ENCODE assay signal across 9 mouse cellular contexts in genomic region chr5:120710161-120710825, GRCm38 (mm10). TPM values are rescaled to one million over a fixed set of nuclear protein-coding genes. Genes with fewer than 3 reads are reported as not detected.
DNase-seq lines count a peak whose midpoint lies in the region; ATAC-seq and TF ChIP-seq lines count a peak whose summit lies in the region.
"Had no signal": no experiment of that assay in that cellular context is flagged by ENCODE, and none has a peak within 500 bp of the region (broad histone marks: within the 10 kb centered on the region; RNA-seq: fewer than 3 reads in every experiment).

No protein-coding gene starts in this region.

- peaks cover 40% of the 10 kb centered on the region for H3K4me1 ChIP-seq in kidney, embryonic 15.5 days
- H3K4me1 ChIP-seq in limb, embryonic 14.5 days (ENCODE audit: control insufficient read depth, insufficient read depth, low read length) = peaks cover 17% of the 10 kb centered on the region

- ATAC-seq in kidney, embryonic 15.5 days (replicated peaks; ENCODE audit: low FRiP score) = peak; percentile 24
- ATAC-seq in limb, embryonic 14.5 days (ENCODE audit: low FRiP score, low read depth) = peak; percentile 71

- H3K9ac ChIP-seq in kidney, embryonic 15.5 days = peak overlapping the region; percentile 44
- H3K9ac ChIP-seq in limb, embryonic 14.5 days (ENCODE audit: low read depth, low read length, severe bottlenecking) = peak overlapping the region; percentile 59

- TF ChIP-seq POLR2A in limb, embryonic 14.5 days (IDR thresholded peaks at IDR 0.05; ENCODE audit: borderline replicate concordance, extremely low read depth, insufficient read depth, insufficient read length) = no peak

- H3K4me3 ChIP-seq in kidney, embryonic 15.5 days (replicated peaks) = peak overlapping the region; percentile 55
- peak overlapping the region; percentile 49 for H3K4me3 ChIP-seq in limb, embryonic 14.5 days (replicated peaks; ENCODE audit: low read length)

- no peak for DNase-seq in kidney, adult 9 months
- peak; percentile 71 for DNase-seq in Muller cell, postnatal 12 days (ENCODE audit: inconsistent ontology term)
- DNase-seq in cerebellum, adult 9-11 months = peak; percentile 79
- DNase-seq in heart, postnatal 4 days = peak; percentile 36
- DNase-seq in limb, embryonic 14.5 days (ENCODE audit: low spot score) = peak; percentile 43
- peak; percentile 68 for DNase-seq in right cerebral cortex, postnatal 4 days
- no peak for DNase-seq in urinary bladder, postnatal 14 days (ENCODE audit: low spot score)

- 4% methylated on average over 40 of the region's 40 CpGs for WGBS in kidney, embryonic 15.5 days
- 4% methylated on average over 33 of the region's 40 CpGs for WGBS in limb, embryonic 14.5 days

- H3K4me2 ChIP-seq in kidney, embryonic 15.5 days = peak overlapping the region; percentile 92
- H3K4me2 ChIP-seq in limb, embryonic 14.5 days (replicated peaks; ENCODE audit: low read depth, low read length, severe bottlenecking) = peak overlapping the region; percentile 91

- H3K27me3 ChIP-seq in kidney, embryonic 15.5 days = peaks cover 71% of the 10 kb centered on the region
- H3K27me3 ChIP-seq in limb, embryonic 14.5 days (ENCODE audit: control insufficient read depth, insufficient read depth, low read length) = peaks cover 60% of the 10 kb centered on the region

- no peaks in the 10 kb centered on the region for H3K9me3 ChIP-seq in kidney, embryonic 15.5 days (replicated peaks)
- H3K9me3 ChIP-seq in limb, embryonic 14.5 days (ENCODE audit: control insufficient read depth, low read length) = no peaks in the 10 kb centered on the region

- H3K27ac ChIP-seq in kidney, embryonic 15.5 days = no peak overlapping the region
- no peak overlapping the region for H3K27ac ChIP-seq in limb, embryonic 14.5 days (replicated peaks; ENCODE audit: low read depth, low read length)

- no peaks in the 10 kb centered on the region for H3K36me3 ChIP-seq in kidney, embryonic 15.5 days
- no peaks in the 10 kb centered on the region for H3K36me3 ChIP-seq in limb, embryonic 14.5 days (ENCODE audit: control insufficient read depth, insufficient read depth, low read length)

RNA-seq across cellular contexts. Expression of gene Dtx1, which starts 1.4 kb away (rescaled TPM):
- 7.5 and 8.5 TPM in 2 replicates for polyA plus RNA-seq in kidney, embryonic 15.5 days (2015; fragmentation: Nextera tagmentation; extraction: Ambion mirVana)
- total RNA-seq in heart, postnatal 4 days (2021) = 1 to 10 TPM in 1 of 2 experiments, under 1 TPM in 1; 0.97 to 1.5 TPM
- 11.1 and 14.7 TPM in 2 replicates for polyA plus RNA-seq in limb, embryonic 14.5 days (2012; rRNA removed)
- polyA plus RNA-seq in limb, embryonic 14.5 days (2014; fragmentation: Nextera tagmentation; extraction: Ambion mirVana) = 3.9 and 5.5 TPM in 2 replicates
- total RNA-seq: hematopoietic stem cell, adult 5-6 weeks had no signal

RNA-seq across cellular contexts. Expression of gene Oas2, which starts 39.4 kb away (rescaled TPM):
- 0.36 and 0.50 TPM in 2 replicates for polyA plus RNA-seq in kidney, embryonic 15.5 days (2015; fragmentation: Nextera tagmentation; extraction: Ambion mirVana)
- under 1 TPM in 1 of 2 experiments, not detected in 1; 0.24 TPM for total RNA-seq in heart, postnatal 4 days (2021)
- polyA plus RNA-seq in limb, embryonic 14.5 days (2012; rRNA removed) = 1.1 and 1.5 TPM in 2 replicates
- polyA plus RNA-seq in limb, embryonic 14.5 days (2014; fragmentation: Nextera tagmentation; extraction: Ambion mirVana) = 0.23 and 0.75 TPM in 2 replicates

Comparison
In these comparisons a context has a peak if more than half of its experiments do, and no peak if none do; other contexts are left out.
1. DNase-seq: peak in Muller cell, postnatal 12 days (single experiment), cerebellum, adult 9-11 months (single experiment), heart, postnatal 4 days (single experiment), limb, embryonic 14.5 days (single experiment) and right cerebral cortex, postnatal 4 days (single experiment); none in kidney, adult 9 months (single experiment) and urinary bladder, postnatal 14 days (single experiment).